Mouse (Mus musculus): ENCODE measurements around the gene Apod. TPM values are rescaled to one million over a fixed set of nuclear protein-coding genes. Genes with fewer than 3 reads are reported as not detected.

Apod gene
- polyA plus RNA-seq, 1 experiment from 2014 or later = 56.2 TPM

- no peak overlapping the region for H3K27ac ChIP-seq (replicated peaks)
- H3K4me3 ChIP-seq = no peak overlapping the region
- peaks cover 6% of the 10 kb centered on the region; the same call in 1 of the 2 replicates for H3K4me1 ChIP-seq
- H3K9ac ChIP-seq (replicated peaks) = no peak overlapping the region
- H3K4me2 ChIP-seq (replicated peaks) = no peak overlapping the region
- ATAC-seq (replicated peaks) = no peak
- WGBS = 52% methylated on average over 11 of the region's 11 CpGs
- H3K27me3 ChIP-seq = no peaks in the 10 kb centered on the region
- H3K36me3 ChIP-seq = no peaks in the 10 kb centered on the region
- H3K9me3 ChIP-seq = no peaks in the 10 kb centered on the region
Observed at GRCm38 (mm10) chr16:31299164-31299959, 15.2 kb downstream of the Apod start.

GRCm38 (mm10) chr16:31297113-31297512 is 17.5 kb downstream of the Apod start:
- Histone ChIP-seq H3K9ac (replicated peaks) (no peak overlapping the region), H3K4me1 (peaks cover 6% of the 10 kb centered on the region; the same call in 1 of the 2 replicates), H3K4me3 (no peak overlapping the region), H3K36me3 (no peaks in the 10 kb centered on the region), H3K9me3 (no peaks in the 10 kb centered on the region), H3K4me2 (replicated peaks) (no peak overlapping the region), H3K27me3 (no peaks in the 10 kb centered on the region), H3K27ac (replicated peaks) (no peak overlapping the region)
- ATAC-seq (replicated peaks) = no peak
- 90% methylated on average over 7 of the region's 7 CpGs for WGBS

GRCm38 (mm10) chr16:31293761-31294160 is 20.8 kb downstream of the Apod start:
- Histone ChIP-seq H3K4me1 (0 out of 2 replicates have a peak, but pooled peaks cover 5% of the 10 kb centered on the region), H3K27ac (replicated peaks) (no peak overlapping the region), H3K4me3 (no peak overlapping the region), H3K9ac (replicated peaks) (no peak overlapping the region), H3K27me3 (no peaks in the 10 kb centered on the region), H3K4me2 (replicated peaks) (no peak overlapping the region), H3K36me3 (no peaks in the 10 kb centered on the region), H3K9me3 (no peaks in the 10 kb centered on the region)
- no peak for ATAC-seq (replicated peaks)
- 70% methylated on average over 4 of the region's 4 CpGs for WGBS

DNA sequence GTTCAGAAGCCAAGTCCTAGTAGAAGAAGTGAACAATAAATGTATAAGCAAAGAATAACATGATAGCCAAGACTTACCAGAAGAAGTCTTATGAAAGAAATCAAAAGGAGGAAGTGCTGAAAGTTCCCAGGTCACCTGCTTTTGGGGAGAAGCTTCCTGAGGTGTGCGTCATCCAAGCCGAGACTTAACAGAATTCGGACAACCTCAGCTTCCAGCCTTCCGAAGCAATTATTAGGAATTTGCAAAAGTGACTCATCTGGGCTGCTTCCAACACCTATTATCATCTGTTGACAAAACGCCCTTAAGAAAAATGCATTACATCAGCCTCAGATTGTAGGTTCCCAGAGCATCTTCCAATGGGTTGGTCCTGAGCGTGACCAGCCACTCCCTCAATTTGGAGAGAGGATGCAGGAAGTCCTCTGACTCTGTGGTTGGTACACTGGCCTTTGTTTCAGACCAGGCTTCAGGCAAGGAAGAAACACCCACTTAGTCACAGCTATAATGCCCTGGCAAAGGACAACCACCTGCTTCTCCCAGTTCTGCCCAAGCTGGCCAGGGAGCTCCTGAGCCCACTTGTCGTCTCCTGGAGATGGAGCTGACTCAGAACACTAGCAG is 23.8 kb downstream of the Apod start:
- no peak overlapping the region for H3K9ac ChIP-seq (replicated peaks)
- no peak overlapping the region for H3K4me2 ChIP-seq (replicated peaks)
- no peak for ATAC-seq (replicated peaks)
- no peaks in the 10 kb centered on the region for H3K36me3 ChIP-seq
- no peaks in the 10 kb centered on the region for H3K9me3 ChIP-seq
- no peak overlapping the region for H3K4me3 ChIP-seq
- no peaks in the 10 kb centered on the region for H3K27me3 ChIP-seq
- WGBS = 80% methylated on average over 7 of the region's 7 CpGs
- 0 out of 2 replicates have a peak, but pooled peaks cover 5% of the 10 kb centered on the region for H3K4me1 ChIP-seq
- H3K27ac ChIP-seq (replicated peaks) = no peak overlapping the region; the same call in 1 of the 2 replicates

DNA sequence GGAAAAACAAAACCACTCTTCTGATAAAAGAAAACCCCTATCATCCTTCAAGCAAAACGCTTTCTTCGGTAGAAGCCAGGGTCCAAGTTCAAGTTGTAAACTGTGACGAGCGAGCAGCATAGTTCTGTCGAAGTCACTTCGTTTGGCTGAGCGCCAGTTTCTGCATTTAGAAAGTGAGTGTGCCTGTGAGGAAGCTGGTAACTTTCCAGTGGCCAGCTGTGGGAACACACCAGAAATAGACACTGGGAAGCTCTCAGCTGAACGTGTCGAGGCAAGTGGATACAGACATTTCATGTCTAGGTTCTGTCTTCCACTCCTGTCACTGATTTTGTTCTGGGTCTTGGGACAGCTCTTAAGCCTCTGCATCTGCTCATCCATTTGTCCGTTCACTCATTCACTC is 24.3 kb downstream of the Apod start:
- 0 out of 2 replicates have a peak, but pooled peaks cover 5% of the 10 kb centered on the region for H3K4me1 ChIP-seq
- H3K9me3 ChIP-seq = no peaks in the 10 kb centered on the region
- H3K27me3 ChIP-seq = no peaks in the 10 kb centered on the region
- no peak for ATAC-seq (replicated peaks)
- no peak overlapping the region for H3K4me3 ChIP-seq
- 58% methylated on average over 10 of the region's 10 CpGs for WGBS
- H3K9ac ChIP-seq (replicated peaks) = no peak overlapping the region
- H3K27ac ChIP-seq (replicated peaks) = no peak overlapping the region; the same call in 1 of the 2 replicates
- H3K4me2 ChIP-seq (replicated peaks) = no peak overlapping the region
- H3K36me3 ChIP-seq = no peaks in the 10 kb centered on the region

- no peak overlapping the region for H3K4me3 ChIP-seq
- H3K4me2 ChIP-seq (replicated peaks) = no peak overlapping the region
- 0 out of 2 replicates have a peak, but pooled peaks cover 5% of the 10 kb centered on the region for H3K4me1 ChIP-seq
- no peaks in the 10 kb centered on the region for H3K9me3 ChIP-seq
- no peak overlapping the region for H3K9ac ChIP-seq (replicated peaks)
- WGBS = 81% methylated on average over 3 of the region's 3 CpGs
- no peaks in the 10 kb centered on the region for H3K36me3 ChIP-seq
- H3K27ac ChIP-seq (replicated peaks) = no peak overlapping the region
- H3K27me3 ChIP-seq = no peaks in the 10 kb centered on the region
- no peak for ATAC-seq (replicated peaks)
Observed at GRCm38 (mm10) chr16:31287712-31288111, 26.9 kb downstream of the Apod start.

GRCm38 (mm10) chr16:31286801-31287488 is 27.7 kb downstream of the Apod start:
- ATAC-seq (replicated peaks) = no peak
- Histone ChIP-seq H3K9ac (replicated peaks) (no peak overlapping the region), H3K36me3 (no peaks in the 10 kb centered on the region), H3K9me3 (no peaks in the 10 kb centered on the region), H3K4me3 (no peak overlapping the region), H3K4me2 (replicated peaks) (no peak overlapping the region), H3K27me3 (no peaks in the 10 kb centered on the region), H3K4me1 (0 out of 2 replicates have a peak, but pooled peaks cover 5% of the 10 kb centered on the region), H3K27ac (replicated peaks) (no peak overlapping the region)
- WGBS = 89% methylated on average over 11 of the region's 11 CpGs

DNA sequence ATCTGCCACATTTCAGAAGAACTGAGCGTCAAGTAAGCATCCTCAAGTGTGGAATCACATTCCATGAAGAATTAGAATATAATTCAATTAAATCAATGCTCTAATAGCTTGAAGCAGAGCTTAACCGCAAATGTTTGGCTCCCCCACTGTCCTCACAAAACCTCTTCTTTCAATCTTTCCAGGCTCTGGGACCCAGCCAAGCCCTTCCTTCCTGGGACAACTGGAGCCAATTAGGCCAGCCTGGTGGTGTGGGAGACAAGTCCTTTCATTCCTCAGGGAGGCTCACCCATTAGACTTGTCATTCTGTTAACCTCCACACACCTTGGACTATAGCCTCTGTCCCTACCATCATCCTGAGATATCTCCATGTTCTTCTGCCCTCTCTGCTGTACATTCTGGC is 32.6 kb downstream of the Apod start:
- Histone ChIP-seq H3K36me3 (no peaks in the 10 kb centered on the region), H3K9me3 (no peaks in the 10 kb centered on the region), H3K27ac (replicated peaks) (no peak overlapping the region), H3K9ac (replicated peaks) (no peak overlapping the region), H3K27me3 (no peaks in the 10 kb centered on the region), H3K4me1 (no peaks in the 10 kb centered on the region), H3K4me3 (no peak overlapping the region), H3K4me2 (replicated peaks) (no peak overlapping the region)
- no peak for ATAC-seq (replicated peaks)
- 57% methylated on average over 2 of the region's 2 CpGs for WGBS

GRCm38 (mm10) chr16:31280176-31280575 is 34.4 kb downstream of the Apod start:
- H3K4me1 ChIP-seq = no peaks in the 10 kb centered on the region
- no peak for ATAC-seq (replicated peaks)
- H3K9me3 ChIP-seq = no peaks in the 10 kb centered on the region
- H3K27me3 ChIP-seq = no peaks in the 10 kb centered on the region
- no peak overlapping the region for H3K27ac ChIP-seq (replicated peaks)
- no peak overlapping the region for H3K4me2 ChIP-seq (replicated peaks)
- H3K9ac ChIP-seq (replicated peaks) = no peak overlapping the region
- WGBS = 89% methylated on average over 4 of the region's 4 CpGs
- H3K36me3 ChIP-seq = no peaks in the 10 kb centered on the region
- no peak overlapping the region for H3K4me3 ChIP-seq

GRCm38 (mm10) chr16:31278581-31278980 is 36.0 kb downstream of the Apod start:
- Histone ChIP-seq H3K9ac (replicated peaks) (no peak overlapping the region), H3K36me3 (no peaks in the 10 kb centered on the region), H3K27ac (replicated peaks) (no peak overlapping the region), H3K4me3 (no peak overlapping the region), H3K4me2 (replicated peaks) (no peak overlapping the region), H3K9me3 (no peaks in the 10 kb centered on the region), H3K4me1 (peaks cover 6% of the 10 kb centered on the region), H3K27me3 (no peaks in the 10 kb centered on the region)
- no peak for ATAC-seq (replicated peaks)
- WGBS = 82% methylated on average over 6 of the region's 6 CpGs

DNA sequence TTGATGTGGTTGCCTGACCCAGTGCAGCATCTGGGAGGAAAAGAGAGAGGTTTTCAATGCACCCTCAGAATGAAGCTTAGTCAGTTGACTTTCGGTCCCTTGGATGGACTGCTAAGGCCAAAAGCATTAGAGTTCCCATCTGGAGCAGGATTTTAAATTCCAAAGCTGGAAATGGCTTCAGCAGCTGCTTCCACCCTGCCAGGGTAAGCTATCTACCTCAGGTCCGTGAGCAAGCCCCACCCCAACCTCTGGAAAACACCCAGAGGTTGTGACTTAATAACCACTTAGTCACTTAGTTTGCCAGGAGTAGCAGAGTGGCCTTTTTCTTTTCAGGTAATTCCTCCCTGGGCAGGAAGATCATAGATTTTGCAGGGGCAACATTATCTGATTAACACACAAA is 36.5 kb downstream of the Apod start:
- ATAC-seq (replicated peaks) = no peak
- 67% methylated on average over 2 of the region's 2 CpGs for WGBS

DNA sequence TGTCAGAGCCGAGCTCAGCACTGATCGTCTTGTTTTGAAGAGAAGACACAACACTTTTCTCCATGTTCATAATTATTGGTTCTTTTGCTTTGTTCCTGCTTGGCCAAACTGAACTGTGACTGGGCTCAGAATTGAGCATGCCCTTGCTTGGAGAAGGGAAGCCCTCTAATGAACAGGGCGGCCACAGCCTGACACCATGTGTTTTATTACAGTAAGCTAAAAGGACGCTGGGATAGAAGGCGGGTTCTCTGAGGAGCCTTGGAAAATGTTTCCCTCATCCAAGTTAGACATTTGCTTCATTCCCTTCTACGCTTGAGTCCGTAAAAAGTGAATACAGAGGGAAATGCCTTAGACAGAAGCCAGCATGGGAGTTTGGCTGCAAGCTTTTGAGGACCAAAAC is 37.6 kb downstream of the Apod start:
- H3K36me3 ChIP-seq = no peaks in the 10 kb centered on the region
- no peaks in the 10 kb centered on the region for H3K27me3 ChIP-seq
- peaks cover 22% of the 10 kb centered on the region for H3K4me1 ChIP-seq
- WGBS = 85% methylated on average over 7 of the region's 7 CpGs
- no peak overlapping the region for H3K9ac ChIP-seq (replicated peaks)
- ATAC-seq (replicated peaks) = no peak
- H3K9me3 ChIP-seq = no peaks in the 10 kb centered on the region
- H3K4me3 ChIP-seq = no peak overlapping the region
- 0 out of 2 replicates have a peak overlapping the region, but pooled peaks have one; percentile 5 for H3K27ac ChIP-seq (replicated peaks)
- H3K4me2 ChIP-seq (replicated peaks) = no peak overlapping the region

More for the DNA sequence above, 36.5 kb downstream of the Apod start:
- H3K9ac ChIP-seq (replicated peaks) = no peak overlapping the region
- H3K4me3 ChIP-seq = no peak overlapping the region
- H3K9me3 ChIP-seq = no peaks in the 10 kb centered on the region
- no peaks in the 10 kb centered on the region for H3K27me3 ChIP-seq
- no peak overlapping the region for H3K4me2 ChIP-seq (replicated peaks)
- no peaks in the 10 kb centered on the region for H3K36me3 ChIP-seq
- peaks cover 11% of the 10 kb centered on the region for H3K4me1 ChIP-seq
- no peak overlapping the region for H3K27ac ChIP-seq (replicated peaks)

Measured in forebrain, embryonic 15.5 days (tissue).